Mouse (Mus musculus) neural tube, embryonic 15.5 days (tissue): ENCODE data around the gene Ankfn1. TPM values are rescaled to one million over a fixed set of nuclear protein-coding genes. Genes with fewer than 3 reads are reported as not detected.

Source experiments
- ATAC-seq: fragments of 200-750 bp; cut with Nextera tagmentation; 2 replicates; pipeline ENCODE4 v1.8.0; 2017; ENCODE audit warnings: mild to moderate bottlenecking, moderate TSS enrichment, moderate library complexity; ENCODE audit not compliant: low FRiP score
- H3K27ac ChIP-seq: fragments of 300-500 bp; sonication (generic); replicated peaks from 2 replicates; pipeline ENCODE4 v1.5.1; 2015; ENCODE audit warnings: mild to moderate bottlenecking, inconsistent platforms
- H3K27me3 ChIP-seq: fragments of 300-500 bp; sonication (generic); replicated peaks from 2 replicates; pipeline ENCODE4 v1.6.1; 2015; ENCODE audit warnings: inconsistent platforms
- H3K36me3 ChIP-seq: fragments of 300-500 bp; sonication (generic); 2 replicates; pipeline ENCODE4 v1.6.1; 2015; ENCODE audit warnings: inconsistent platforms
- H3K4me1 ChIP-seq: fragments of 300-500 bp; sonication (generic); 2 replicates; pipeline ENCODE4 v1.6.1; 2015; ENCODE audit warnings: inconsistent platforms
- H3K4me2 ChIP-seq: fragments of 300-500 bp; sonication (generic); 2 replicates; pipeline ENCODE4 v1.6.1; 2015; ENCODE audit warnings: inconsistent platforms, mild to moderate bottlenecking, moderate library complexity
- H3K4me3 ChIP-seq: fragments of 300-500 bp; sonication (generic); replicated peaks from 2 replicates; pipeline ENCODE4 v1.5.1; 2015; ENCODE audit warnings: mild to moderate bottlenecking, inconsistent platforms
- H3K9ac ChIP-seq: fragments of 300-500 bp; sonication (generic); replicated peaks from 2 replicates; pipeline ENCODE4 v1.6.1; 2015; ENCODE audit warnings: mild to moderate bottlenecking, inconsistent platforms
- H3K9me3 ChIP-seq: fragments of 300-500 bp; sonication (generic); replicated peaks from 2 replicates; pipeline ENCODE4 v1.6.1; 2016; ENCODE audit warnings: inconsistent platforms
- WGBS: fragments of 180-500 bp; shearing (Covaris S2); methylation state at CpG from one replicate; pipeline ENCODE4 v1.1.7; 2015; ENCODE audit warnings: mixed read lengths; 5-methylcytosine and 5-hydroxymethylcytosine counted together
- polyA plus RNA-seq: library from polyadenylated mRNA; unstranded; fragments of >200 nt; fragmentation: Nextera tagmentation; extraction: Ambion mirVana; gene quantifications from 2 replicates; pipeline ENCODE4 v1.2.1, GENCODE M21; 2015

Gene Ankfn1
- polyA plus RNA-seq, 1 experiment from 2014 or later = 4.6 TPM

- Histone ChIP-seq H3K4me1 (no peaks in the 10 kb centered on the region), H3K9ac (no peak overlapping the region), H3K9me3 (no peaks in the 10 kb centered on the region), H3K4me3 (no peak overlapping the region), H3K27ac (no peak overlapping the region), H3K4me2 (no peak overlapping the region), H3K27me3 (no peaks in the 10 kb centered on the region), H3K36me3 (no peaks in the 10 kb centered on the region)
- no peak for ATAC-seq
- WGBS = 93% methylated on average over 1 of the region's 1 CpGs
Measured at GRCm38 (mm10) chr11:89404489-89404888, 373.0 kb downstream of the Ankfn1 start.

GRCm38 (mm10) chr11:89403436-89403835 is 374.0 kb downstream of the Ankfn1 start:
- ATAC-seq = no peak
- no peak overlapping the region for H3K4me2 ChIP-seq
- no peak overlapping the region for H3K9ac ChIP-seq
- H3K27ac ChIP-seq = no peak overlapping the region
- H3K9me3 ChIP-seq = no peaks in the 10 kb centered on the region
- H3K36me3 ChIP-seq = no peaks in the 10 kb centered on the region
- WGBS = 93% methylated on average over 14 of the region's 14 CpGs
- no peaks in the 10 kb centered on the region for H3K4me1 ChIP-seq
- no peaks in the 10 kb centered on the region for H3K27me3 ChIP-seq
- no peak overlapping the region for H3K4me3 ChIP-seq

DNA sequence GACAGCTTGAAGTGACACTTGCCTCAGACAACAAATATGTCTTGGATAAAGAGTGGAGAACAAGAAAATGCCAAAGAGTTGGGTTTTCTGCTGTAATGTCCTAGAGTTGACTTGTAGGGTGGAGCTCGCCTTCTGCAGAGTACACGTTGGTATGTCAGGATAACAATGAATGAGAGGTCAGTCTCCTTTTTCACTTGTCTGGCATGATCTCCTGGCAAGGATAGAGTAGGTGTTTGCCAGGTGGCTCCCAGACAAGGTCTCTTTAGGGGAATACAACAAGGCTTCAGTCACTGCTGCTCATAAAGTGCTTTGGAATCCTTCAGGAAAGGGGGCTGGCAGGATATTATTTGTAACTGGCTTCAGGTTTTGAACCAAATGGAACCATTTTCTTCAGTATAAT is 388.6 kb downstream of the Ankfn1 start:
- Histone ChIP-seq H3K4me2 (no peak overlapping the region), H3K27me3 (no peaks in the 10 kb centered on the region), H3K9me3 (no peaks in the 10 kb centered on the region), H3K27ac (no peak overlapping the region), H3K9ac (no peak overlapping the region), H3K4me3 (no peak overlapping the region), H3K4me1 (no peaks in the 10 kb centered on the region), H3K36me3 (no peaks in the 10 kb centered on the region)
- WGBS = 83% methylated on average over 2 of the region's 2 CpGs
- ATAC-seq = no peak

DNA sequence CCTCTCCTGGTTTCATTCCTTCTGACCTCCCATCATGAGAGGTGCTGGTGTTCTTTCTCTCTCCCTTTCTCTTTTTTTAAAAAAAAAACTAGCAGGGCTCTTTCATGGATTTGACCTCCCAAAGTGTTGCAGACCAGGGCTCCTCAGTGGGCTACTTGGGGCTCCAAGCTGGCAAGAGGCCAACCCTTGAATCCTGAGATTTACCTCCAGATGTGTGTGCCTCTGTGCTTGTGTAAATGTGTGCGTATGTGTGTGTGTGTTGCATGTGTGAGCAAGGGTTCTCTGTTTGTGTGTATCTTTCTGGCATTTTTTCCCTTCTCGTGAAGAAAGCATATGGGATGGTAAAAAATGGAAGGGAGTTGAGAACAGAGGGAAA is 394.8 kb downstream of the Ankfn1 start:
- no peak overlapping the region for H3K4me2 ChIP-seq
- H3K9me3 ChIP-seq = no peaks in the 10 kb centered on the region
- 64% methylated on average over 2 of the region's 2 CpGs for WGBS
- ATAC-seq = no peak
- H3K9ac ChIP-seq = no peak overlapping the region
- no peaks in the 10 kb centered on the region for H3K36me3 ChIP-seq
- H3K27ac ChIP-seq = peak overlapping the region; percentile 77
- H3K27me3 ChIP-seq = no peaks in the 10 kb centered on the region
- H3K4me1 ChIP-seq = peaks cover 9% of the 10 kb centered on the region; the same call in 1 of the 2 replicates
- H3K4me3 ChIP-seq = no peak overlapping the region

GRCm38 (mm10) chr11:89381782-89382633 is 395.4 kb downstream of the Ankfn1 start:
- Histone ChIP-seq H3K4me2 (no peak overlapping the region), H3K4me3 (no peak overlapping the region), H3K27ac (peak overlapping the region; percentile 77), H3K9ac (no peak overlapping the region), H3K9me3 (no peaks in the 10 kb centered on the region), H3K36me3 (no peaks in the 10 kb centered on the region), H3K4me1 (peaks cover 9% of the 10 kb centered on the region; the same call in 1 of the 2 replicates), H3K27me3 (no peaks in the 10 kb centered on the region)
- ATAC-seq = peak; percentile 87
- 25% methylated on average over 8 of the region's 8 CpGs for WGBS

GRCm38 (mm10) chr11:89370941-89371340 is 406.5 kb downstream of the Ankfn1 start:
- no peak for ATAC-seq
- 52% methylated on average over 14 of the region's 14 CpGs for WGBS
- H3K27ac ChIP-seq = no peak overlapping the region

GRCm38 (mm10) chr11:89370373-89370772 is 407.1 kb downstream of the Ankfn1 start:
- no peak for ATAC-seq
- Histone ChIP-seq H3K4me3 (no peak overlapping the region), H3K27me3 (no peaks in the 10 kb centered on the region), H3K9ac (no peak overlapping the region), H3K36me3 (no peaks in the 10 kb centered on the region), H3K27ac (no peak overlapping the region), H3K4me2 (no peak overlapping the region), H3K9me3 (no peaks in the 10 kb centered on the region), H3K4me1 (peaks cover 6% of the 10 kb centered on the region)
- WGBS = 88% methylated on average over 7 of the region's 7 CpGs

More at GRCm38 (mm10) chr11:89370941-89371340, 406.5 kb downstream of the Ankfn1 start:
- Histone ChIP-seq H3K27me3 (no peaks in the 10 kb centered on the region), H3K4me3 (no peak overlapping the region), H3K4me2 (no peak overlapping the region), H3K9me3 (no peaks in the 10 kb centered on the region), H3K36me3 (no peaks in the 10 kb centered on the region), H3K4me1 (peaks cover 5% of the 10 kb centered on the region), H3K9ac (no peak overlapping the region)

GRCm38 (mm10) chr11:89363981-89364380 is 413.5 kb downstream of the Ankfn1 start:
- WGBS = 76% methylated on average over 3 of the region's 3 CpGs
- ATAC-seq = no peak
- Histone ChIP-seq H3K9me3 (no peaks in the 10 kb centered on the region), H3K9ac (no peak overlapping the region), H3K36me3 (no peaks in the 10 kb centered on the region), H3K27ac (no peak overlapping the region), H3K4me1 (peaks cover 4% of the 10 kb centered on the region), H3K4me2 (no peak overlapping the region), H3K27me3 (no peaks in the 10 kb centered on the region), H3K4me3 (no peak overlapping the region)

- Histone ChIP-seq H3K4me2 (no peak overlapping the region), H3K4me1 (peaks cover 4% of the 10 kb centered on the region), H3K4me3 (no peak overlapping the region), H3K36me3 (no peaks in the 10 kb centered on the region), H3K9me3 (no peaks in the 10 kb centered on the region), H3K27me3 (no peaks in the 10 kb centered on the region), H3K9ac (no peak overlapping the region), H3K27ac (no peak overlapping the region)
- no peak for ATAC-seq
- WGBS = 92% methylated on average over 3 of the region's 3 CpGs
Measured at GRCm38 (mm10) chr11:89360895-89361294, 416.6 kb downstream of the Ankfn1 start.

- Histone ChIP-seq H3K9ac (no peak overlapping the region), H3K4me2 (no peak overlapping the region), H3K4me1 (peaks cover 7% of the 10 kb centered on the region; the same call in 1 of the 2 replicates), H3K27ac (no peak overlapping the region), H3K9me3 (no peaks in the 10 kb centered on the region), H3K27me3 (no peaks in the 10 kb centered on the region), H3K4me3 (no peak overlapping the region), H3K36me3 (no peaks in the 10 kb centered on the region)
- WGBS = 24% methylated on average over 5 of the region's 5 CpGs
- ATAC-seq = peak; percentile 21; the same call in 1 of the 2 replicates
Measured at GRCm38 (mm10) chr11:89358546-89358945, 418.9 kb downstream of the Ankfn1 start.

GRCm38 (mm10) chr11:89356479-89356878 is 421.0 kb downstream of the Ankfn1 start:
- H3K27me3 ChIP-seq = no peaks in the 10 kb centered on the region
- H3K4me1 ChIP-seq = peaks cover 7% of the 10 kb centered on the region; the same call in 1 of the 2 replicates
- no peak overlapping the region for H3K4me2 ChIP-seq
- H3K4me3 ChIP-seq = no peak overlapping the region
- ATAC-seq = no peak
- no peak overlapping the region for H3K9ac ChIP-seq
- H3K27ac ChIP-seq = no peak overlapping the region
- WGBS = 92% methylated on average over 2 of the region's 2 CpGs
- no peaks in the 10 kb centered on the region for H3K9me3 ChIP-seq
- no peaks in the 10 kb centered on the region for H3K36me3 ChIP-seq

GRCm38 (mm10) chr11:89356018-89356417 is 421.4 kb downstream of the Ankfn1 start:
- H3K27me3 ChIP-seq = no peaks in the 10 kb centered on the region
- H3K4me2 ChIP-seq = no peak overlapping the region
- no peak overlapping the region for H3K4me3 ChIP-seq
- WGBS = 55% methylated on average over 5 of the region's 5 CpGs
- H3K27ac ChIP-seq = no peak overlapping the region
- H3K36me3 ChIP-seq = no peaks in the 10 kb centered on the region
- H3K9me3 ChIP-seq = no peaks in the 10 kb centered on the region
- ATAC-seq = no peak
- H3K4me1 ChIP-seq = peaks cover 7% of the 10 kb centered on the region; the same call in 1 of the 2 replicates
- no peak overlapping the region for H3K9ac ChIP-seq
